ENCODE assay signal across 26 mouse cellular contexts in genomic region chr17:79961391-79961790, GRCm38 (mm10).
DNase-seq lines count a peak whose midpoint lies in the region; ATAC-seq and TF ChIP-seq lines count a peak whose summit lies in the region.
"Had no signal": no experiment of that assay in that cellular context is flagged by ENCODE, and none has a peak within 500 bp of the region (broad histone marks: within the 10 kb centered on the region; RNA-seq: fewer than 3 reads in every experiment).

No protein-coding gene starts in this region.

- no peak overlapping the region for H3ac ChIP-seq in myocyte (ENCODE audit: control insufficient read depth, insufficient read length)

- H3K27me3 ChIP-seq in lung, embryonic 14.5 days (ENCODE audit: insufficient read depth, low read length): no peaks in the 10 kb centered on the region
- no peaks in the 10 kb centered on the region for H3K27me3 ChIP-seq in lung, postnatal 0 days (replicated peaks; ENCODE audit: insufficient read depth, low read length)
- H3K27me3 ChIP-seq in limb, embryonic 10.5 days (ENCODE audit: low read depth, poor library complexity, severe bottlenecking): no peaks in the 10 kb centered on the region
- H3K27me3 ChIP-seq in myocyte (ENCODE audit: control insufficient read depth, insufficient read depth, insufficient read length): peaks cover 23% of the 10 kb centered on the region
- H3K27me3 ChIP-seq in forebrain, postnatal 0 days (ENCODE audit: insufficient read depth, low read length): no peaks in the 10 kb centered on the region
- H3K27me3 ChIP-seq: heart, embryonic 13.5 days; kidney, embryonic 15.5 days; neural tube, embryonic 13.5 days had no signal

- H3K27ac ChIP-seq in lung, embryonic 14.5 days (ENCODE audit: low read depth): no peak overlapping the region
- H3K27ac ChIP-seq in lung, postnatal 0 days (ENCODE audit: low read length): no peak overlapping the region
- peak overlapping the region; percentile 28; the same call in 1 of the 2 replicates for H3K27ac ChIP-seq in limb, embryonic 10.5 days
- H3K27ac ChIP-seq in forebrain, postnatal 0 days (ENCODE audit: low read depth, low read length): no peak overlapping the region
- H3K27ac ChIP-seq: heart, embryonic 13.5 days; hindbrain, embryonic 10.5 days; kidney, embryonic 15.5 days; liver, embryonic 13.5 days; midbrain, embryonic 12.5 days; neural tube, embryonic 13.5 days had no signal

- no peak overlapping the region for H3K4me3 ChIP-seq in lung, embryonic 14.5 days (ENCODE audit: low read depth, low read length)
- H3K4me3 ChIP-seq in lung, postnatal 0 days (ENCODE audit: low read depth, low read length): no peak overlapping the region
- H3K4me3 ChIP-seq in limb, embryonic 10.5 days: no peak overlapping the region
- no peak overlapping the region for H3K4me3 ChIP-seq in myocyte
- H3K4me3 ChIP-seq in forebrain, postnatal 0 days (ENCODE audit: low read depth, low read length): no peak overlapping the region
- H3K4me3 ChIP-seq: heart, embryonic 13.5 days; hindbrain, embryonic 10.5 days; kidney, embryonic 15.5 days; liver, embryonic 13.5 days; midbrain, embryonic 12.5 days; neural tube, embryonic 13.5 days had no signal

- no peak overlapping the region for H3K9ac ChIP-seq in lung, embryonic 14.5 days
- H3K9ac ChIP-seq in lung, postnatal 0 days (replicated peaks; ENCODE audit: low read depth): no peak overlapping the region
- H3K9ac ChIP-seq in forebrain, postnatal 0 days: no peak overlapping the region
- H3K9ac ChIP-seq: heart, embryonic 13.5 days; kidney, embryonic 15.5 days; liver, embryonic 13.5 days; midbrain, embryonic 12.5 days; neural tube, embryonic 13.5 days had no signal

- no peak overlapping the region for H3K4me2 ChIP-seq in lung, embryonic 14.5 days
- no peak overlapping the region for H3K4me2 ChIP-seq in lung, postnatal 0 days (replicated peaks; ENCODE audit: low read depth, low read length)
- H3K4me2 ChIP-seq in myocyte (ENCODE audit: low read depth): peak overlapping the region; percentile 38
- no peak overlapping the region for H3K4me2 ChIP-seq in forebrain, postnatal 0 days (ENCODE audit: low read depth)
- H3K4me2 ChIP-seq: heart, embryonic 13.5 days; kidney, embryonic 15.5 days; liver, embryonic 13.5 days; midbrain, embryonic 12.5 days; neural tube, embryonic 13.5 days had no signal

- no peaks in the 10 kb centered on the region for H3K36me3 ChIP-seq in lung, embryonic 14.5 days (ENCODE audit: insufficient read depth)
- no peaks in the 10 kb centered on the region for H3K36me3 ChIP-seq in lung, postnatal 0 days (ENCODE audit: insufficient read depth, low read length)
- no peaks in the 10 kb centered on the region for H3K36me3 ChIP-seq in limb, embryonic 10.5 days
- H3K36me3 ChIP-seq in myocyte (ENCODE audit: control insufficient read depth, insufficient read depth): no peaks in the 10 kb centered on the region
- no peaks in the 10 kb centered on the region for H3K36me3 ChIP-seq in forebrain, postnatal 0 days (ENCODE audit: insufficient read depth)
- H3K36me3 ChIP-seq: heart, embryonic 13.5 days; hindbrain, embryonic 10.5 days; kidney, embryonic 15.5 days; liver, embryonic 13.5 days; midbrain, embryonic 12.5 days; neural tube, embryonic 13.5 days had no signal

- TF ChIP-seq EP300 in lung, postnatal 0 days (IDR thresholded peaks at IDR 0.05): no peak

- H3K4me1 ChIP-seq in lung, embryonic 14.5 days (ENCODE audit: insufficient read depth): no peaks in the 10 kb centered on the region; the same call in 1 of the 2 replicates
- no peaks in the 10 kb centered on the region for H3K4me1 ChIP-seq in lung, postnatal 0 days (ENCODE audit: insufficient read depth, low read depth, low read length)
- peaks cover 32% of the 10 kb centered on the region for H3K4me1 ChIP-seq in limb, embryonic 10.5 days
- no peaks in the 10 kb centered on the region for H3K4me1 ChIP-seq in forebrain, postnatal 0 days (ENCODE audit: insufficient read depth)
- H3K4me1 ChIP-seq: neural tube, embryonic 13.5 days had no signal

- TF ChIP-seq CTCF in lung, embryonic 14.5 days (IDR thresholded peaks at IDR 0.05; ENCODE audit: low read depth): no peak
- no peak for TF ChIP-seq CTCF in lung, postnatal 0 days (IDR thresholded peaks at IDR 0.05)
- no peak for TF ChIP-seq CTCF in forebrain, postnatal 0 days (IDR thresholded peaks at IDR 0.05; ENCODE audit: low read depth)

- peak; percentile 39 for DNase-seq in lung, embryonic 14.5 days
- DNase-seq in lung, postnatal 0 days (ENCODE audit: low spot score): no peak
- DNase-seq in brain, adult 2 months (ENCODE audit: low read depth, low spot score): peak; percentile 51
- no peak for DNase-seq in limb, embryonic 10.5 days (ENCODE audit: low spot score)
- no peak for DNase-seq in adrenal gland, postnatal 10 days
- DNase-seq in forebrain, postnatal 0 days: no peak
- DNase-seq in thymus, postnatal 0 days (ENCODE audit: low spot score): no peak
- DNase-seq: adrenal gland, adult 8-10 months; cerebellum, adult 11 months; cerebellum, adult 9-10 months; embryo, embryonic 11 days; heart, postnatal 10 days; kidney, adult 18-20 months; kidney, postnatal 36 days; liver, embryonic 13.5 days; lung, adult 18-20 months; right cerebral cortex, postnatal 14 days; thymus, adult 2 months had no signal

- no peaks in the 10 kb centered on the region for H3K9me3 ChIP-seq in lung, embryonic 14.5 days (ENCODE audit: low read depth, low read length)
- H3K9me3 ChIP-seq in lung, postnatal 0 days (ENCODE audit: low read length): no peaks in the 10 kb centered on the region
- H3K9me3 ChIP-seq in limb, embryonic 10.5 days (replicated peaks): no peaks in the 10 kb centered on the region
- H3K9me3 ChIP-seq in forebrain, postnatal 0 days (ENCODE audit: low read length): no peaks in the 10 kb centered on the region
- H3K9me3 ChIP-seq: heart, embryonic 13.5 days; hindbrain, embryonic 10.5 days; kidney, embryonic 15.5 days; liver, embryonic 13.5 days; midbrain, embryonic 12.5 days; neural tube, embryonic 13.5 days had no signal

- no peaks in the 10 kb centered on the region for H3K79me2 ChIP-seq in myocyte (ENCODE audit: control insufficient read depth, insufficient read depth)

- no peak for TF ChIP-seq POLR2A in myocyte (IDR thresholded peaks at IDR 0.05; ENCODE audit: insufficient read length, low read depth)

- no peak for ATAC-seq in lung, embryonic 14.5 days (ENCODE audit: insufficient read depth)
- no peak for ATAC-seq in lung, postnatal 0 days
- ATAC-seq in forebrain, postnatal 0 days: no peak
- ATAC-seq: forebrain, embryonic 14.5 days; hindbrain, embryonic 16.5 days had no signal

- WGBS in lung, embryonic 14.5 days: 40% methylated on average over 9 of the region's 9 CpGs
- 36% methylated on average over 9 of the region's 9 CpGs for WGBS in lung, postnatal 0 days
- 83% methylated on average over 9 of the region's 9 CpGs for WGBS in limb, embryonic 10.5 days
- WGBS in forebrain, postnatal 0 days: 70% methylated on average over 9 of the region's 9 CpGs

TF ChIP-seq in myocyte, 11 proteins besides CTCF, POLR2A, EP300 and RAD21:
- TF ChIP-seq MYOG (IDR thresholded peaks at IDR 0.05; ENCODE audit: control insufficient read depth in 1 of 3, insufficient read depth in 1 of 3, insufficient read length in 2 of 3, low read depth in 2 of 3) (no peak), MYOD1 (IDR thresholded peaks at IDR 0.05; ENCODE audit: control insufficient read depth in 1 of 3, insufficient read length in 2 of 3, low read depth in 2 of 3) (no peak), SRF (IDR thresholded peaks at IDR 0.05; ENCODE audit: control insufficient read depth, insufficient read length, low read depth) (no peak), POLR2AphosphoS2 (IDR thresholded peaks at IDR 0.05; ENCODE audit: insufficient read length, low read depth) (no peak), REST (IDR thresholded peaks at IDR 0.05; ENCODE audit: insufficient read depth, insufficient read length) (no peak), CEBPB (IDR thresholded peaks at IDR 0.05; ENCODE audit: insufficient read depth, poor library complexity, severe bottlenecking) (no peak), TCF12 (IDR thresholded peaks at IDR 0.05; ENCODE audit: insufficient read depth, poor library complexity, severe bottlenecking) (no peak), MAX (IDR thresholded peaks at IDR 0.05; ENCODE audit: low read depth) (no peak), E2F4 (IDR thresholded peaks at IDR 0.05; ENCODE audit: insufficient read depth) (no peak), USF1 (IDR thresholded peaks at IDR 0.05; ENCODE audit: low read depth) (no peak), TCF3 (IDR thresholded peaks at IDR 0.05; ENCODE audit: insufficient read length, low read depth) (no peak)

Comparison
In these comparisons a context has a peak if more than half of its experiments do, and no peak if none do; other contexts are left out.
1. DNase-seq: peak in lung, embryonic 14.5 days (single experiment) and brain, adult 2 months (single experiment); none in lung, postnatal 0 days (single experiment), limb, embryonic 10.5 days (single experiment), adrenal gland, postnatal 10 days (single experiment), forebrain, postnatal 0 days (single experiment) and thymus, postnatal 0 days (single experiment).